ENCODE assay signal across 8 mouse cellular contexts in the genomic region with DNA sequence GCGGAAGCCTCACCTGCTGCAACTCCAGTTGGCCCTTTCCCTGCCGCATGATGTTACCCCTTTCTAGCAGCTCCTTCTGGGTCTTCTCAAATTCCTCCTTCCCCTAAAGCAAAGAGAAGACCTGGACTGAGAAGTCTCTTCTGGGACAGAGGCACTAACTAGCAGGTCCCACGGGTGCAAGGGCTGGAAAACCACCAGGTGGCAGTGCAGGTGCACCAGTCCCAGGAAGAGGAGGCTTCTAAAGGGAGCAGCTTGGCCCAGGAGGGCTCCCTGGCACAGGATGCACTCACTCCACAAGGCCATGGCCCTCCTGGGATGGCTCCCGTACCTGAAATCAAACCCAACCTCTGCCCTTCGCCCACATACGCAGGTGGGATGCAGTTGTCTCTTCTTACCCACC. TPM values are rescaled to one million over a fixed set of nuclear protein-coding genes. Genes with fewer than 3 reads are reported as not detected.
DNase-seq lines count a peak whose midpoint lies in the region; ATAC-seq and TF ChIP-seq lines count a peak whose summit lies in the region.

No protein-coding gene starts in this region.

- H3K27ac ChIP-seq in left cerebral cortex, adult 2 months, result no peak overlapping the region

- no peak for ATAC-seq in erythroid progenitor cell, adult 5-6 weeks (replicated peaks; ENCODE audit: low FRiP score, poor library complexity, severe bottlenecking)

- TF ChIP-seq CTCF in left cerebral cortex, adult 2 months (IDR thresholded peaks at IDR 0.05), result peak; percentile 79

- H3K4me3 ChIP-seq in left cerebral cortex, adult 2 months, result no peak overlapping the region

- intact Hi-C loops in left cerebral cortex, adult 2 months (cut with DNase I), result loop anchor here (1.0 kb wide), 1 partner anchor 101 kb away; no protein-coding TSS in a partner anchor
- intact Hi-C loops in left cerebral cortex, postnatal 36 days (cut with DNase I), result loop anchor here (5.0 kb wide), 1 partner anchor 120 kb away; no protein-coding TSS in a partner anchor

- peak; percentile 62 to 63 for DNase-seq in left cerebral cortex, adult 2 months (ENCODE audit: extremely low spot score in 1 of 2, low spot score in 2 of 2)
- DNase-seq in left cerebral cortex, postnatal 36 days (ENCODE audit: low spot score in 2 of 2), result no peak
- DNase-seq in ES-CJ7 (ENCODE audit: low read depth, low spot score), result peak; percentile 77
- DNase-seq in c-Kit-positive CD71-negative TER-119-negative erythroid progenitor cells, embryonic 14.5 days (ENCODE audit: low read depth), result peak; percentile 25
- DNase-seq in gastrocnemius, postnatal 10 days, result peak; percentile 73
- DNase-seq in kidney, postnatal 10 days, result peak; percentile 84
- DNase-seq in naive thymus-derived CD4-positive, alpha-beta T cell, adult 2 months (ENCODE audit: low read depth), result peak; percentile 68

RNA-seq across cellular contexts. Expression of gene Ctrb1, which starts 21.8 kb away (rescaled TPM):
- total RNA-seq in left cerebral cortex, adult 2 months (2021), result not detected
- not detected for total RNA-seq in left cerebral cortex, postnatal 36 days (2021)
- total RNA-seq in gastrocnemius, postnatal 10 days (2021), result not detected
- not detected in 2 replicates for total RNA-seq in erythroid progenitor cell, adult 5-6 weeks (2015; ENCODE audit: low replicate concordance)
- not detected in 2 replicates for total RNA-seq in erythroid progenitor cell, adult 5-6 weeks (2017; ENCODE audit: low replicate concordance)

RNA-seq across cellular contexts. Expression of gene Bcar1, which starts 31.0 kb away (rescaled TPM):
- total RNA-seq in left cerebral cortex, adult 2 months (2021), result 10 to 100 TPM; 49.3 to 54.2 TPM
- 10 to 100 TPM; 51.8 to 53.9 TPM for total RNA-seq in left cerebral cortex, postnatal 36 days (2021)
- total RNA-seq in gastrocnemius, postnatal 10 days (2021), result 10 to 100 TPM; 22.3 to 27.1 TPM
- not detected in 2 replicates for total RNA-seq in erythroid progenitor cell, adult 5-6 weeks (2015; ENCODE audit: low replicate concordance)
- total RNA-seq in erythroid progenitor cell, adult 5-6 weeks (2017; ENCODE audit: low replicate concordance), result 0.64 TPM in 1 of 2 replicates, not detected in the other

Comparison
In these comparisons a context has a peak if more than half of its experiments do, and no peak if none do; other contexts are left out.
1. DNase-seq: peak in left cerebral cortex, adult 2 months (2 of 2), ES-CJ7 (single experiment), c-Kit-positive CD71-negative TER-119-negative erythroid progenitor cells, embryonic 14.5 days (single experiment), gastrocnemius, postnatal 10 days (single experiment), kidney, postnatal 10 days (single experiment) and naive thymus-derived CD4-positive, alpha-beta T cell, adult 2 months (single experiment); none in left cerebral cortex, postnatal 36 days (0 of 2).
2. RNA of gene Bcar1, which starts 31.0 kb away (total RNA-seq): 49.3 to 54.2 TPM in left cerebral cortex, adult 2 months, 51.8 to 53.9 TPM in left cerebral cortex, postnatal 36 days and 22.3 to 27.1 TPM in gastrocnemius, postnatal 10 days; 0.64 TPM in erythroid progenitor cell, adult 5-6 weeks; every median in the first group is over 10 times any median in the second.